Mouse (Mus musculus): ENCODE measurements at regions not wholly inside any gene's neighbourhood (a gene's known extent, or its start where the extent isn't known, plus 50 kb on each side); places are given as distances from the start of the nearest gene placed in this dataset.

DNA sequence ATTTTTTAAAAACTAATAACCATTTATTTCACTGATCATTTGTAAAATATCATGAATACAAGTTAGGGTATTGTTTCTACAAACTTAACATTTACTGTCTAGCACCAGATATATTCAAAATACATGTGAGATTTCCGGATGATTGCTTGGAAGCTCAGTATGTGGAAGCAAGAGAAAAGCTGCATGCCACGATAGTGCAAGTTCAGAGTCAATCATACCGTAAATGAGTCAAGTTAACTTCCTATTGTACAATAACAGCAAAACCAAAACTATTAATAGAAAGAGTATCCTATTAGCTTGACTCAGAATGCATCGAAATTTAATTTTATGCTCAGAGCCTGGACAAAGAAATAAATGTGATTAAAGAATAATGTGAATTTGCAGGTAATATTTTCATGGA lies 1284.6 kb upstream of the Cited2 start:
- Histone ChIP-seq H3K79me2 (ENCODE audit: control insufficient read depth, insufficient read depth, low read length) (no peaks in the 10 kb centered on the region), H3K27me3 (ENCODE audit: control insufficient read depth, insufficient read depth, low read length) (no peaks in the 10 kb centered on the region), H3K4me3 (ENCODE audit: insufficient read depth, low read depth, low read length) (no peak overlapping the region), H3K27ac (replicated peaks; ENCODE audit: insufficient read depth, low read depth, low read length) (no peak overlapping the region), H3K36me3 (ENCODE audit: control insufficient read depth, insufficient read depth, low read length) (no peaks in the 10 kb centered on the region), H3K9ac (ENCODE audit: low read depth, low read length) (no peak overlapping the region), H3K4me1 (ENCODE audit: control insufficient read depth, insufficient read depth, low read length) (no peaks in the 10 kb centered on the region)
- DNase-seq (ENCODE audit: extremely low read depth, low read depth, low spot score), result no peak
- no peak for TF ChIP-seq CTCF (IDR thresholded peaks at IDR 0.05; ENCODE audit: low read depth, low read length)
- no peak for TF ChIP-seq POLR2A (IDR thresholded peaks at IDR 0.05; ENCODE audit: extremely low read depth, insufficient read depth, low read length)
- 84% methylated on average over 4 of the region's 4 CpGs for WGBS

DNA sequence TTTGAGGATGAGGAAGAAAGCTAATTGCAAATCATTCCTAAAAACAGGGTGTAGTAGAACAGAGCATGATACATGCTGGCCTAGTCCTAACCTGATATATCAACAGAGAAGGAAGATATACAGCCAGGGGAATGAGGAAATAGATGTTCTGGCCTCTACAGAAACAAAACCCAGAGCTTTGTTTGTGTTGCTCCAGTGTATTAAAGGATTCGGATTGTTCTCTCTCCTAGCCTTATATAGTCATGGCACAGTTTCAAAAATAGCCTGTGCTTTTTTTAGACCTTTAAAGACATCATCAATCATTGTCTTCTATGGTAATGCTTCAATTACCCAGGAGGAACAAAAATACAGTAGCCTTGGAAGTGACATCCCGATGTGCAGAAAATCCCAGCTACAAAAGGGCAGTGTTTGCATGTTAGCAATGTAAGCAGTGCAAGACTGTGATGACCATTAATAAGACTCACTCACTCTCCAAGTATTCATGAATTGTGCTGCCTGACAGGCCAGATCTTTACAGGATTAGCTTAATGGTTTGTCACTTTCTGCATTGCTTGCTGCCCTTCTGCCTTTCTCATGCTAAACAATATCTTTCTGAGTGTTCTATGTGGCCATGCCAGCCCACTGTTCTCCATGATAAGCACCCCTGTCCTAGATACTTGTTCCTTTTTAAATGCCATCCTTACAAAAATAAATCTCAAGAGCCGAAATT lies 1281.9 kb upstream of the Cited2 start:
- Histone ChIP-seq H3K27me3 (ENCODE audit: control insufficient read depth, insufficient read depth, low read length) (no peaks in the 10 kb centered on the region), H3K9ac (ENCODE audit: low read depth, low read length) (no peak overlapping the region), H3K27ac (replicated peaks; ENCODE audit: insufficient read depth, low read depth, low read length) (no peak overlapping the region), H3K4me3 (ENCODE audit: insufficient read depth, low read depth, low read length) (no peak overlapping the region), H3K4me1 (ENCODE audit: control insufficient read depth, insufficient read depth, low read length) (no peaks in the 10 kb centered on the region), H3K36me3 (ENCODE audit: control insufficient read depth, insufficient read depth, low read length) (no peaks in the 10 kb centered on the region), H3K79me2 (ENCODE audit: control insufficient read depth, insufficient read depth, low read length) (no peaks in the 10 kb centered on the region)
- no peak for TF ChIP-seq CTCF (IDR thresholded peaks at IDR 0.05; ENCODE audit: low read depth, low read length)
- 60% methylated on average over 3 of the region's 3 CpGs for WGBS
- no peak for DNase-seq (ENCODE audit: extremely low read depth, low read depth, low spot score)

DNA sequence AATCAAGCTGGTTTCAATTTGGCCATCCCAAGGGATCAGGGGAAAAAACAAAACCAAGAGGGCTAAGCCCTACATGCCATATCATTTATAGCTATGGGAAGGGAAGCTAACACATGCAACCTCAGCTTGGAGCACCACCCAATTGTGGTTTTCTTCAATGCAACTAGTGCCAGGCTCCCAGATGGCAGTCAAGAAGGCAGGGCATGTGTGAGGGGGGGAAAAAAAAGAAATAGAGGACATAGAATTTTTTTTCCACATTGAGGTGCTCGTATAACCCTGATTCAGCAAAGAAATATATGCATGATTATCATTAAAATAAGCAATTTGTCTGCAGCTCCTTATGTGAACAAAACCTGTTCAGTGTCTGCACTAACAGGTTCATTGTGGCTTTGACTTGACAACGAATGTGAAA lies 1281.4 kb upstream of the Cited2 start:
- H3K79me2 ChIP-seq (ENCODE audit: control insufficient read depth, insufficient read depth, low read length), result no peaks in the 10 kb centered on the region
- H3K4me3 ChIP-seq (ENCODE audit: insufficient read depth, low read depth, low read length), result no peak overlapping the region
- DNase-seq (ENCODE audit: extremely low read depth, low read depth, low spot score), result no peak
- no peak overlapping the region for H3K27ac ChIP-seq (replicated peaks; ENCODE audit: insufficient read depth, low read depth, low read length)
- H3K4me1 ChIP-seq (ENCODE audit: control insufficient read depth, insufficient read depth, low read length), result no peaks in the 10 kb centered on the region
- H3K9ac ChIP-seq (ENCODE audit: low read depth, low read length), result no peak overlapping the region
- H3K36me3 ChIP-seq (ENCODE audit: control insufficient read depth, insufficient read depth, low read length), result no peaks in the 10 kb centered on the region
- TF ChIP-seq CTCF (IDR thresholded peaks at IDR 0.05; ENCODE audit: low read depth, low read length) (no peak), POLR2A (IDR thresholded peaks at IDR 0.05; ENCODE audit: extremely low read depth, insufficient read depth, low read length) (no peak)
- no peaks in the 10 kb centered on the region for H3K27me3 ChIP-seq (ENCODE audit: control insufficient read depth, insufficient read depth, low read length)
- 81% methylated on average over 2 of the region's 2 CpGs for WGBS

DNA sequence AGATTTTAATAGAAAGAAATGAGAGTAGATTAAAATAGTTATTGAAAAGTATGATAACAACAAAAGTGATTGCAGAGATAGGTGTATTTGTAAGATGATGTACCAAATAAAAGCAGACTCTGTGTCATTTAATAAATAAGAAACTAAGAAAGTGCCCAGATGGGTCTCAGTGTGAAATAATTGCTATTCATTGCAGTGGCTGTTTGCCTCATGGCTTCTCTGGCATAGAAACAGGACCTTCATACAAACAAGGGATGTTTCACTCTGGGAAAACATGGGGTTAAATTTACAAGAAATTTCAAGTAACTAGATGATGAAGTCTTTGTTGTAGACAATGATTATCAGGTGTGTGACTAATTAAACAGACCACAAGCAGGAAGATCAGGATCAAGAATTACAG lies 1279.1 kb upstream of the Cited2 start:
- no peaks in the 10 kb centered on the region for H3K79me2 ChIP-seq (ENCODE audit: control insufficient read depth, insufficient read depth, low read length)
- DNase-seq (ENCODE audit: extremely low read depth, low read depth, low spot score), result no peak
- no peaks in the 10 kb centered on the region for H3K36me3 ChIP-seq (ENCODE audit: control insufficient read depth, insufficient read depth, low read length)
- TF ChIP-seq CTCF (IDR thresholded peaks at IDR 0.05; ENCODE audit: low read depth, low read length) (no peak), POLR2A (IDR thresholded peaks at IDR 0.05; ENCODE audit: extremely low read depth, insufficient read depth, low read length) (no peak)
- H3K9ac ChIP-seq (ENCODE audit: low read depth, low read length), result no peak overlapping the region
- no peaks in the 10 kb centered on the region for H3K4me1 ChIP-seq (ENCODE audit: control insufficient read depth, insufficient read depth, low read length)
- H3K27me3 ChIP-seq (ENCODE audit: control insufficient read depth, insufficient read depth, low read length), result no peaks in the 10 kb centered on the region
- H3K4me3 ChIP-seq (ENCODE audit: insufficient read depth, low read depth, low read length), result no peak overlapping the region
- H3K27ac ChIP-seq (replicated peaks; ENCODE audit: insufficient read depth, low read depth, low read length), result no peak overlapping the region

DNA sequence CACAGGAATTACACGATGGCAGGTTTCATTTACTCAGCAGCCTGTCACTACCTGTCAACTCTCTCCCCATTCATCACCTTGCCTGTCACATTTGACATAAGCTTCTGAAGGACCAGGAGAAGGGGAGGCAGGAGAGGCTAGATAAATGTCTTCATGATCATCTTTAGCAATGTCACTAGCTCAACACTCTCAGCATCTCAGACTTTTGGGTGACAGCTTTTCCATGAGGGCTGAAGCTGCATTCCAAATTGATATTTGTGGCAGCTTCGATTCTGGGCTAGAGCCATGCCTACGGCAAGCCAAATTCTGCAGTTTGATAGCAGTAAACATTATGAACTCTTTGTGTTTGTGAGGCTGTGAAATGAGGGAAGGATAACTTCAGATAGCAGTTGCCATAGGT lies 1255.1 kb upstream of the Cited2 start:
- Histone ChIP-seq H3K9ac (ENCODE audit: low read depth, low read length) (no peak overlapping the region), H3K36me3 (ENCODE audit: control insufficient read depth, insufficient read depth, low read length) (no peaks in the 10 kb centered on the region), H3K79me2 (ENCODE audit: control insufficient read depth, insufficient read depth, low read length) (no peaks in the 10 kb centered on the region), H3K27me3 (ENCODE audit: control insufficient read depth, insufficient read depth, low read length) (no peaks in the 10 kb centered on the region), H3K27ac (replicated peaks; ENCODE audit: insufficient read depth, low read depth, low read length) (no peak overlapping the region), H3K4me1 (ENCODE audit: control insufficient read depth, insufficient read depth, low read length) (no peaks in the 10 kb centered on the region), H3K4me3 (ENCODE audit: insufficient read depth, low read depth, low read length) (no peak overlapping the region)
- WGBS, result 65% methylated on average over 3 of the region's 3 CpGs
- DNase-seq (ENCODE audit: extremely low read depth, low read depth, low spot score), result no peak
- TF ChIP-seq CTCF (IDR thresholded peaks at IDR 0.05; ENCODE audit: low read depth, low read length) (no peak), POLR2A (IDR thresholded peaks at IDR 0.05; ENCODE audit: extremely low read depth, insufficient read depth, low read length) (no peak)

DNA sequence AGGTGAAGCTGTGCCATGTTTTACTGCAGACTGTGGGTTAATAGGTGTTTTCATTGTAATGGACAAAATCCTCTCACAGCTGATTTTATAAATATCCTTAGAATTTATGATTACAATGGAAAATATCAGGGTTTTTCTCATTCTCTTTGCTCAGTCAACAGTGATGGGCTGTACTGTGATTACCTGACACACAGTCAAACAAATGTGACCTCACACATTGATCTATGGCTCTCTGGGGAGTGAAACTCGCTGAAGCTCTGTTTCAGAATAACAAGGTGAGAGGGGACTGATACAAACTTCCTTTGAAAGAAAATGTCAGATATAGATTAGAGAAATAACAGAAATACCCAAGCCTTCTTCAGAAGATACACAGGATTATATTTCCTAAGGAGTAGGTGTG lies 1253.3 kb upstream of the Cited2 start:
- H3K9ac ChIP-seq (ENCODE audit: low read depth, low read length), result no peak overlapping the region
- no peaks in the 10 kb centered on the region for H3K4me1 ChIP-seq (ENCODE audit: control insufficient read depth, insufficient read depth, low read length)
- H3K36me3 ChIP-seq (ENCODE audit: control insufficient read depth, insufficient read depth, low read length), result no peaks in the 10 kb centered on the region
- H3K27me3 ChIP-seq (ENCODE audit: control insufficient read depth, insufficient read depth, low read length), result no peaks in the 10 kb centered on the region
- no peak for DNase-seq (ENCODE audit: extremely low read depth, low read depth, low spot score)
- H3K4me3 ChIP-seq (ENCODE audit: insufficient read depth, low read depth, low read length), result no peak overlapping the region
- TF ChIP-seq CTCF (IDR thresholded peaks at IDR 0.05; ENCODE audit: low read depth, low read length), result no peak
- WGBS, result 17% methylated on average over 1 of the region's 1 CpGs
- H3K27ac ChIP-seq (replicated peaks; ENCODE audit: insufficient read depth, low read depth, low read length), result no peak overlapping the region
- no peaks in the 10 kb centered on the region for H3K79me2 ChIP-seq (ENCODE audit: control insufficient read depth, insufficient read depth, low read length)
